Mouse (Mus musculus) Patski (cell line): ENCODE measurements around the gene Gm1604a. TPM values are rescaled to one million over a fixed set of nuclear protein-coding genes. Genes with fewer than 3 reads are reported as not detected.
"Not testable (repeated sequence)": the region's sequence is repeated elsewhere in the genome, so short reads cannot be mapped to it uniquely, and the experiment has no call there.

Source experiments
- ATAC-seq: fragments of 100-300 bp; one replicate; pipeline ENCODE4 v1.8.0; 2021
- CTCF ChIA-PET: fragments of 350-600 bp; sonication (Branson Sonifier 250); formaldehyde crosslinking; loops from one replicate; lab custom pipeline; 2022; ENCODE audit warnings: inconsistent platforms; lab: Charles Lee
- POLR2A ChIA-PET: fragments of 350-600 bp; sonication (Branson Sonifier 250); formaldehyde crosslinking; loops from one replicate; lab custom pipeline; 2022; ENCODE audit warnings: antibody characterized with exemption, inconsistent platforms; lab: Charles Lee
- DNase-seq: peaks from one replicate; pipeline ENCODE4 v3.0.0-alpha.2; 2011; ENCODE audit warnings: low read depth, low spot score
- H3K27me3 ChIP-seq: fragments of 371-371 bp; one replicate; pipeline ENCODE4 v1.5.1; 2021
- in situ Hi-C: fragments of 300-500 bp; cut with MboI; formaldehyde crosslinking; loops from 3 replicates; pipeline ENCODE4 v1.11.1; 2018; ENCODE audit warnings: low pct_unique_long_range_greater_than_20kb, mixed read lengths
- polyA plus RNA-seq: library from polyadenylated mRNA; unstranded; gene quantifications from one replicate; pipeline ENCODE4 v1.2.3, GENCODE M21; 2021

The Gm1604a gene
- polyA plus RNA-seq, 1 experiment from 2014 or later = not detected

DNA sequence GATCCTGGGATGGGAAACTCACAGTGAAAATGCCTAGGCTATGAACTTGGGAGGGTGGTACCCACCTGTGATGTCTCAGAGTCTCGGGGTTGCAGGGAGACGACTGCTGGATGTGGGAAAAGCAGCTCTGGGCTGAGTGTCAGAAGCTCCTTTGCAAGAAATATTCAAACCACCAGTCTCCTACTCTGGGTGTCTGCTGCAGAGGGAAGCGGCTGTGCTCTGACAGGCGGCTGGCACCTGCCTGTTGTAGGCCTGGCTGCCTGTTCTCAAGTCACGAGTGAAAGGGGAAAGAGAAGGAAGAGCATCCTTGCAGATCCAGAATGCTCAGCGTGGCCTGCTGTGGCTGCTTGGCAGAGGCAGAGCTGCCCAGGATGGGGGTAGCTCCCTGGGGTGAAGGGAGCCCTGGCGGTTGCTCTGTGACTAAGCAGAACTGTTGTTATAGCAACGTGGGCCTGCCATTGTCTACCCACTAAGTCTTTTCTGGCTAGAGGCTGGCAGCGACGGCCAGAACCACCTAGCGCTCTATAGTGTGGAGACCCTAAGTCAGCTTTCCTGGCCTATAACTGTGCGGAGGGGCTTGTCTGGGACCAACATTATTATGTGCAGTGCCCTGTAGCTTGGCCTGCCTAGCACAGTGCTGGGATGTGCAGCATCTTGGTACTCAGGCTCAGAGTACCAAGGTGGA is 72.6 kb downstream of the Gm1604a start:
- DNase-seq, H3K27me3 ChIP-seq, in situ Hi-C loops, POLR2A ChIA-PET, ATAC-seq, CTCF ChIA-PET: not testable (repeated sequence)

GRCm38 (mm10) chr17:7099096-7099495 is 73.7 kb downstream of the Gm1604a start:
- CTCF ChIA-PET, ATAC-seq, POLR2A ChIA-PET, H3K27me3 ChIP-seq, in situ Hi-C loops, DNase-seq: not testable (repeated sequence)

DNA sequence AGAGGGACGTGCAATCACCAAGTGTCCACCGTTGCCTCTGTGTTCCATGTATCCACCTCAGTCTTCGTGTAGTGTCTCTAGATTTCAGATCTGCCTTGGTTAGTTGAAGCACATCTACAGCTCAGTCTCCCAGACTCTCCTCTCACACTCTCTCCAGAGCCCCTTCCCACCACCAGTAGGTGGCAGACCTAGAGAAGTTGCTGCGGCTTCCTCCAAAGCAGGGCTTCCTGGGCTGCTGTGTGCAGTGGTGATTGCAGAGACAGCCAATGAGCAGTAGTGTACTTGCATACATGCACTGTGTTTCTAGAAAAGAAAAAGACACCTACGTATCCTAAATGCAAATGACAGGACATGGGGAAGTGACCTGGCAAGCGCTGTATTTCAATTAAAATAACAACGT is 77.6 kb downstream of the Gm1604a start:
- H3K27me3 ChIP-seq, POLR2A ChIA-PET, in situ Hi-C loops, CTCF ChIA-PET, DNase-seq: not testable (repeated sequence)
- peak; percentile 35 for ATAC-seq

DNA sequence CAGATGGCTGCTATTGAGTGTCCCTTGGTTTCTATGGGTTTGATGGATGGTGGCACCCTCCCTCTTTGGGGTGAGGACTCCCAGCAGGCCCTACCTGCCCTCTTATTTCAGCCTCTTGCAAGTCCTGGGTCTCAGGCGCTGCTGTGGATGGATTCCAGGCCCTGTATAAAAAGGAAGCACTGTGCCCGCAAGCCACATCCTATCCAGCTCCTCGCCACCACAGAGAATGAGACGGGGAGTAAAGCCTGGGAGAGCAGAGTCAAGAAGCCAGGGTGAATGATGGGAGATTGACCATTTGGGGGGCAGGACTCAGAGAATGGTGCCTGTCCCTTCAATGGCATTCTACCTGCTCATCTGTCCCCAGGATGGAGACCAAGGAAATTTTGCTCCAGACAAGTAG is 86.3 kb downstream of the Gm1604a start:
- CTCF ChIA-PET, POLR2A ChIA-PET, ATAC-seq, DNase-seq, H3K27me3 ChIP-seq, in situ Hi-C loops: not testable (repeated sequence)

DNA sequence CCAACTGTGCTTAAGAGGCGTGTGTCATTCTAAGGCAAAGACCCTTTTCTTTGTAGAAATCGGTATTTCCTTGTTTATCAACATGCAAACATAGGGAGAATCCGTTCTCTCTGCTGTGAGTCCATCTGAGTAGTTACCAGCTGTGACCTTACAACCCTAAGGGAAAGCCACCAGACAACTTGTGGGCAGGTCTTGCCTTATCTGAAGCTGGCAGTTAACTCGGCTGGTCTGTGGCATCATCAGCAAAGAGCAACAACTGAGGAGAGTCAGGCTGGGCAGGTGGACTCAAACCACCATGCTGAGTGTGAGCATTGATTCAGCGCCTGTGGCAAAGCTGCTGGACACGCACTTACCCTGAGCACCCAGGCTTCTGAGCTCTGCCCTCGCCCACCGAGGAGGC is 90.9 kb downstream of the Gm1604a start:
- H3K27me3 ChIP-seq, ATAC-seq, CTCF ChIA-PET, DNase-seq, in situ Hi-C loops, POLR2A ChIA-PET: not testable (repeated sequence)

DNA sequence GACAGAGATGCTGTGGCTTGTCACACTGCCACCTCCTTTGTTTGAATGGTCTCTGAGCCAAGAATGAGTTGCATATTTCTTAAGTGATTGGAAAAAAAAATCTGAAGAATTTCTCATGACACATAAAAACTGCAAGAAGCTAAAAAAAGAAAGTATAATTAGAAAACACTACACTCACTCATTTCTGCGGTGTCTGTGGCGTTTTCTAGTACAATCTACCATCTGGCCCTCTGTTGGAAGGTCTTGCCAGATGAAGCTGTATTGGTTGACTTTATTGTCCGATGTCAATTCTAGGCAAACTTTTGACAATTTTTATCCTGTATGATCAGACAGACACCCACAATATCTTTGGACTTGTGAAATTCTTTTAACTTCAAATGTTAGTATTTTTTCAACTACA is 95.5 kb downstream of the Gm1604a start:
- ATAC-seq, in situ Hi-C loops, POLR2A ChIA-PET, CTCF ChIA-PET, H3K27me3 ChIP-seq, DNase-seq: not testable (repeated sequence)

DNA sequence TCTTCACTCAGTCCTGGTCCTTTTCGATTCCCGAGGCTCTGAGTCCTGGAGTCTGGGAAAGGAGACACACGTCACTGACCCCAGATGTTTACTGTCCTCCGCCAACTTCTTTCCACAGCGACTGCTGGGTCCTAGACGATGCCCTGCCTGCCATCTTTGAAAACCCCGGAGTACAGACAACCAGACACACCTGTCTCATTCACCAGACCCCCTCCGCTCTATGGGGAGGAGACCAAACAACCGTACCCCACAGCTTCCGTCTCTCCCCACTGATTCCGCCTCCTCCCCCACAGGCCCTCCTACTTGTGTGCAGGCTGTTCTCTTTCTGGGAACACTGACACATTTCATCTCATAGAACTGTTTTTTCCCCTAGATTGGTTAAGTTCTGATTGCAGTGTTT is 97.2 kb downstream of the Gm1604a start:
- in situ Hi-C loops, DNase-seq, H3K27me3 ChIP-seq, POLR2A ChIA-PET, ATAC-seq, CTCF ChIA-PET: not testable (repeated sequence)

GRCm38 (mm10) chr17:7126475-7126874 is 101.1 kb downstream of the Gm1604a start:
- in situ Hi-C loops, CTCF ChIA-PET: not testable (repeated sequence)

GRCm38 (mm10) chr17:7134002-7134401 is 108.6 kb downstream of the Gm1604a start:
- ATAC-seq, POLR2A ChIA-PET, in situ Hi-C loops, H3K27me3 ChIP-seq, CTCF ChIA-PET, DNase-seq: not testable (repeated sequence)

More at GRCm38 (mm10) chr17:7126475-7126874, 101.1 kb downstream of the Gm1604a start:
- H3K27me3 ChIP-seq, ATAC-seq, DNase-seq, POLR2A ChIA-PET: not testable (repeated sequence)

- POLR2A ChIA-PET, CTCF ChIA-PET, DNase-seq, in situ Hi-C loops, H3K27me3 ChIP-seq, ATAC-seq: not testable (repeated sequence)
Measured at GRCm38 (mm10) chr17:7135277-7135676, 109.9 kb downstream of the Gm1604a start.

Other genes with a start within 250 kb of the Gm1604a start
- 344 TPM for gene Ezr, start 242.8 kb upstream of the Gm1604a start, polyA plus RNA-seq
- 57.5 TPM for gene Rsph3b, start 76.9 kb upstream of the Gm1604a start, polyA plus RNA-seq
- gene Tagap1, start 64.4 kb upstream of the Gm1604a start, polyA plus RNA-seq = 9.9 TPM
- 147 TPM for gene Rnaset2b, start 54.9 kb upstream of the Gm1604a start, polyA plus RNA-seq
- gene Gm49721, start 46.7 kb upstream of the Gm1604a start, polyA plus RNA-seq = not detected
- 19.9 TPM for gene Rps6ka2, start 144.5 kb downstream of the Gm1604a start, polyA plus RNA-seq